Mouse (Mus musculus) right cerebral cortex, postnatal 36 days (tissue): ENCODE results near the gene Ankub1.
A peak's percentile ranks its signal among the peaks of the same experiment; 100 is the strongest.

Source experiments
- DNase-seq, 2 experiments: peaks; one replicate each; pipeline ENCODE4 v3.0.0; 2022; ENCODE audit warnings: low spot score in 2 of 2, mixed read lengths in 1 of 2

The Ankub1 gene

DNA sequence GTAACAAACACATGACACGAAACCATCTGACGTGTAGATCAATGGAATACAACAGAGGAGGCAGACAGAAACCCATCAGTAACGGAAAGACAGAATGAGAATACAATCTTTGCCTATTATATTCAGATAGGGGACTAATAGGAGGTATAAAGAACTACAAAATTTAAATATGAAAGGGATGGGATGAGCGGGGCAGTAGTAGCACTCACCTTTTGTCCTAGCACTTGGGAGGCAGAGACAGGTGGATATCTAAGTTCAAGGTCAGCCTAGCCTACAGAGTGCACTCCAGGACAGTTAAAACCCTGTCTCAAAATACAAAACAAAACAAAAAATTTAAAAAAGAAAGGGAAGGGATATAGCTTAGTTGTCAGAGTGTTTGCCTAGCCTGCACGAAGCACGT, 49.4 kb downstream of the Ankub1 start:
- no peak for DNase-seq

DNA sequence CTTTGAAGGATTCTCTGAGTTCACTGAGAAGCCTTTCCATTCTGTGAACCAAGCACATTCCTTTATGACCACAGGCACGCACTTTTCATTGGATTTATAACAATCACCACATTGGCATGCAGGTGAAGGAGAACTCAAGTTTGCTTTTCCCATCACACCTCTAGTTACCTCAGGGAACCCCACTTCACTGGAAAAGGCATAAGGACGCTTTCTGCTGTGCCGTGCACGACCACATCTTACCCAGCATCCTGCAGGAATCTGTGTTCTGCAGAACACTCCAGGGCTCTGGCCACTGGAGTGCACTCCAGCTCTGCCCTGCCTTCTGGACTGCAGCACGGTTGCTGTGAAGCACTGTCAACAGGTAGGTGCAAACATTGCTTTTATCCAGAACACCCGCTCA, 55.0 kb downstream of the Ankub1 start:
- no peak for DNase-seq

DNA sequence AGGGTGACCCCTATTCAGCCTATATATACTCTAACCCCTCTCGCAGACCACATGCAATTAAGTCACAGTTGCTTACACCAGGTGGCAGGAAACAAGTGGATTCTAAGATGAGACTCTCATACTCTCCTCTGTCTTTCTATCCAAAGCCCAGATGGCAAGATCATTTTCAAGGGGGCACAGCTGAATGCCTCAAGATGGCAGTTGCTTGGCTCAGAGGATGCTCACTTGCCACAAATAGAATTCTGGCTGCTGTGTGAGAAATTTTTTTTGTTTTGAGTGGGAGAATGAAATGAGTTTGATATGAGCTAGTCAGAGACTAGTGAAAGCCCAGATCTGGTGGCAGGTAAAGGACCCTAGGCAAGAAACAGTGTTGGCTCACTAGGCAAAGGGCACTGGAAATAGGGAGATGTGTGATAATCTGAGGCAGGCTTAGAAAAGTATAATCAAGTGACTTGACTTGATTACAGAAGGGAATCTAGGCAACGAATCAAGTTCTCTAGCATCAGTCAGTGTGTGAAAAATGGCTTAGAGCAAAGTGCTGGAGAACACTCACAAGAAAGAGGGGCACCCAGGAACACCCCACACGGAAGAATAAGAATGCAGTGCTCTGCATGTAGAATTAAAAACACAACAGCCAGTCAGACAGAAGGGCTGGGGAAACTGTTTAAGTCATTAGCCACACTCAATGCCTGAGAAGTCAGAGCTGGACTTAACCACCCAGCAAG, 57.7 kb downstream of the Ankub1 start:
- peak in 1 of 2 experiments; percentile 13 for DNase-seq

DNA sequence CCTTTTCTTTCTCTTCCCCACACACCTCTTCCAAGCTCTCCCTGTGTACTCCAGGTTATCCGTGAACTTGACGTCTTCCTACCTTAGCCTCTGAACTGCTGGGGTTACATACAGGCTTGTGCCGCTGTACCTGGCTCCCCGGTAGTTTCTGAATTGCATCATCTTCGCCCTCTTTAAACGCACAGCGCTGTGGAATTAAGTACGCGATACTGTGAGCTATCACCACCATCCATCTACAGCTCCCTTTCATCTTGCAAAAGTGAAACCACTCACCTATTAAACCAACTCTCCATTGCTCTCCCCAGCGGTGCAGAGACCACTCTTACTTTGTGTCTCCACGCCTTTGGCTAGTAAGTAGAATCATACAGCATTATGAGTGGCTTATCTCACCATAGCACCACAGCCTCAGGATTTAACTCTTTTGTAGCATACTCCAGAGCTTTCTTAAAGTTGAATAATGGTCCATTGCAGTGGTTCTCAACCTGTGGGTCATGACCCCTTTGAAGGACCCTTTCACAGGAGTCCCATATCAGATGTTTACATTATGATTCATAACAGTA, 65.6 kb downstream of the Ankub1 start:
- DNase-seq: no peak

DNA sequence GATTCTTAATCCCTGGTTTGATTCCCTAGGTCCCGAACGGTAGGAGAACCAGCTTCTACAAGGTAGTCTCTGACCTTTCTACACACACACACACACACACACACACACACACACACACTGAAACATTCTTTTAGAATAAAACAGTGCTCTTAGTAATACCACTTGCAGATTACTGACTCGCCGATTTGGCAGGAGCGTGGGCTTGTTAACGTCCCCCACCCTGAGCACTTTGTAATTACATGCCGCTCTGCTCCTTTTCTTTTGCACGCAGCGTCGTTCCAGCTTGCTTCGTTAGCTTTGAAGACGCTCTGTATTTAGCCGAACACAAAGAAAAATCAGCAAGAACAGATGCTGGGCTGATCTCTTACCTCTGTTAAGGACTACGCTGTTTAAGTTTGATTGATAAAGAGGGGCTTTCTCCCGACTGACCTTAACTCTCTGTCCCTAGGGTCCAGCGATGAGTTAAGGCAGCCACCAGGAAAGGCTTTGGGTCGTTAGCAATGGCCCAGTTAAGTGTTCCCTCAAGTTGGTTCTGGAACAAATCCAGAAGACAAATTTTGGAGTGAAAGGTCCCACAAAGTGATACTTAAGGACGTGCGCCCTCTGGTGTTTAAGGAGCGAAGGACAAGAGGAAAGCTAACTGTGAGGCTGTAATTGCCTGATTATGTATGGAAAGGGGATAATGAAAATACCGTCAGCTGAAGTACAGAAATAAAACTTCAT, 67.2 kb downstream of the Ankub1 start:
- peak; percentile 38 to 39 for DNase-seq

DNA sequence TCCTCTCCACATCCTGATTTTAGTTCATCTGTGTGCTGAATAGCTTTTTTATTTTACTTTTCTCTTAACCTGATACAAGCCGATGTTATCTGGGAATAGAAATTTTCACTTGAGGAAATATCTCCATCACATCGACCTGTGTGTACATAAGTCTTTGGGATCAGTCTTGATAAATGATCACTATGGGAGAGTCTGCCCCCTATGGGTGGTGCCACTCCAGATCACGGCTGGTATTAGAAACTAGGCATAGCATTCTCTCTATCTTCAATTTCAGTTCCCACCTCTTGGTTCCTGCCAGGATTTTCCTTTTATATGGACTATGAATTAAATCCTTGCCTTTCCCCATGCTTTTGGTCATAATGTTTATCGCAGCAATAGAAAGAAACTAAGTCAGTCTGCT, 72.9 kb downstream of the Ankub1 start:
- DNase-seq: no peak

DNA sequence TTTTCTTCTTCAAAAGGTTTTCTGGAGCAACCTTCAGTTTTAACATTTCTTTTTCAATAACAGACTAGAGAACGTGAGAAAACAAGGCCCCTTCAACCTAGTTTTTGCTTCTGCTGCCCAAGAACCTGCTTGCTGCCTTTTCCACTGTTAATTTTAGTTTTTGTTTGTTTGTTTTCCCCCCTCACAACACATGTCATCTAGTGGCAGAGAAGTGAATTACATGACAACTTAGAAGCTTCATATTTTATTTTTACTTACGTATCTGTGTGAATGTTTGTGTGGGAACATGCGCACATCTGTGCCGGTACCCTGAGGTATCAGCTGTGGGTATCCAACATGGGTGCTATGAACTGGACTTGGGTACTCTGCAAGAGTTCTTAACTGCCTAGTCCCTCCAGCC, 76.9 kb downstream of the Ankub1 start:
- DNase-seq: no peak

DNA sequence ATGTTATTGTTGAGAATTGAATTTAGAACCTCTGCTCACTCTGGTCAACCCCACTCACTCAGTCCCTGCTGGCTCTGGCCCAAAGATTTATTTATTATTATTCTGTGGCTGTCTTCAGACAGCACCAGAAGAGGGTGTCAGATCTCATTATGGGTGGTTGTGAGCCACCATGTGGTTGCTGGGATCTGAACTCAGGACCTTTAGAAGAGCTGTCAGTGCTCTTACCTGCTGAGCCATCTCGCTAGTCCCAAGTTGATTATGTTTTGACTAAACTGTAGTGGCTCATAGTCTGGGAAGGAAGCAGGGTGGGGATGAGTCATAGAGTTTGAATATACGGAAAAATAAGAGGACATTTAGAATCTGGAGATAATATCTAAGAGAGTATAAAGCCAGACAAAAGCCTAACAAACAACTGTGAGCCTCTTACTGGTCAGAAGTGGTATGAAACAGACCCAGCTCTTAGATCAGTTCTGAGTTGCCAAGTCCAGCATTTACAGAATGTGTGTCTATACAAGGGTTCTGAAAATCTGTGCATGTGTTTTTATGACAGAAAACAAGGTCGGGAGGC, 80.1 kb downstream of the Ankub1 start:
- DNase-seq: no peak

DNA sequence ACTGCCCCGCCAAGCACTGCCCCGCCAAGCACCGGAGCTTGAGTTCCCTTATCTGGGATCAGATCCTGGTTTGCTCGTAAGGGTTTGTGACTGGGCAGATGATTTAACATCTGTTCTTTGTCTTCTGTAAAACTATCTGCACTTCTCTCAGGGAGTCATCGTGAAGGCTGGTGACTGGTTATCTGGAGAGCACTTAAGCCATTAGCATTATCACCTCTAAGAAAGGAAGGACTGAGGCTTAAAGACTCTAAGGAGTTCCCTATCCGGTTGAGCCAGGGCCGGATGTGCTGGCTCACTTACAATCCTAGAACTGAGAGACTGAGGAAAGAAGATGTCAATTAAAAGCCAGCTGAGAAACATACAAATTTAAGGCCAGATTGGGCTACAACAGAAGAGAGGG, 80.8 kb downstream of the Ankub1 start:
- DNase-seq: no peak
